Mouse (Mus musculus) limb, embryonic 15.5 days (tissue): ENCODE measurements at regions not wholly inside any gene's neighbourhood (a gene's known extent, or its start where the extent isn't known, plus 50 kb on each side); places are given as distances from the start of the nearest gene placed in this dataset.

Experiments
- ATAC-seq: fragments of 200-750 bp; cut with Nextera tagmentation; 2 replicates; pipeline ENCODE4 v1.8.0; 2017; ENCODE audit warnings: low read depth, moderate TSS enrichment; ENCODE audit not compliant: insufficient number of reproducible peaks, low FRiP score, low TSS enrichment
- H3K27ac ChIP-seq: fragments of 300-500 bp; sonication (generic); 2 replicates; pipeline ENCODE4 v1.5.1; 2015; ENCODE audit warnings: moderate library complexity, mild to moderate bottlenecking, inconsistent platforms
- H3K27me3 ChIP-seq: fragments of 300-500 bp; sonication (generic); 2 replicates; pipeline ENCODE4 v1.6.1; 2015; ENCODE audit warnings: inconsistent platforms
- H3K36me3 ChIP-seq: fragments of 300-500 bp; sonication (generic); 2 replicates; pipeline ENCODE4 v1.6.1; 2015; ENCODE audit warnings: inconsistent platforms
- H3K4me1 ChIP-seq: fragments of 300-500 bp; sonication (generic); 2 replicates; pipeline ENCODE4 v1.6.1; 2015; ENCODE audit warnings: inconsistent platforms
- H3K4me2 ChIP-seq: fragments of 300-500 bp; sonication (generic); 2 replicates; pipeline ENCODE4 v1.6.1; 2015; ENCODE audit warnings: mild to moderate bottlenecking, inconsistent platforms
- H3K4me3 ChIP-seq: fragments of 300-500 bp; sonication (generic); 2 replicates; pipeline ENCODE4 v1.5.1; 2015; ENCODE audit warnings: mild to moderate bottlenecking, inconsistent platforms
- H3K9ac ChIP-seq: fragments of 300-500 bp; sonication (generic); 2 replicates; pipeline ENCODE4 v1.6.1; 2015; ENCODE audit warnings: inconsistent platforms
- H3K9me3 ChIP-seq: fragments of 300-500 bp; sonication (generic); 2 replicates; pipeline ENCODE4 v1.6.1; 2016; ENCODE audit warnings: inconsistent platforms
- WGBS: fragments of 180-500 bp; shearing (Covaris S2); methylation state at CpG from one replicate; pipeline ENCODE4 v1.1.7; 2015; 5-methylcytosine and 5-hydroxymethylcytosine counted together

DNA sequence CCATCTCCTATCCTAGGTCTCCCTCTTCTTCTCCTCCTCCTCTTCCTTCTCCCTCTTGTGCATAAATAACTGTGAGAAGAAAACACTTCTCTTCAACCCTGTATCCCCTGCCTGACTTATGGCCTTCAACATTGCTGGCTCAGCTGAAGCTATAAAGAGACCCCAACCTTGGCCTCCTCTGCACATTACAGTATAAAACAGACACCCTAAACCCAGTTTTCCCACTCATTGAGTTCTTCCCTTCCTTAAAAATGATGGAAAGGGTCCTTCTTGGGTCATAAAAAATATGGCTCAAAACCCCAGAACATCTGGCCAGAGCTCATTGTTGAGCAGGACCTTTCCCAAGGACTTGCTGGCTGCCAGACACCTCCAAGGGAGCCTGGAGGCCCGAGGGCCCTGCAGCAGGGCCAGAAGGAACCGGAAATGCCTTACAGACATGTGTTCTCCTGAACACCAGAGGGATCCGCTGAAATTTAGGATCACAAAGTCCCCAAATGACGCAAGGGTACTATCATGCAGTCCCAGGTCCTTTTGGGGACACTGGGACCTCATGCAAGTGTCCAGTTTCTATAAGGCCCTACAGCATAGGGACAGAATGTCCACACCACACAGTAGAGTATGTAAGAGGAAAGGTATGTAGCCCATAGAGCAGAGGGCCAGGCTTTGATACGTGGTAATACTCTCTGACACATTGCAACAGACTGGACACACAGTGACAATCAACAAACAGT, 109.9 kb upstream of the Gm14444 start:
- no peaks in the 10 kb centered on the region for H3K36me3 ChIP-seq
- no peak overlapping the region for H3K4me2 ChIP-seq
- H3K27ac ChIP-seq, result peak overlapping the region; percentile 85
- H3K27me3 ChIP-seq, result no peaks in the 10 kb centered on the region
- ATAC-seq, result peak; percentile 46
- H3K9me3 ChIP-seq, result no peaks in the 10 kb centered on the region
- H3K9ac ChIP-seq, result no peak overlapping the region
- no peak overlapping the region for H3K4me3 ChIP-seq
- 46% methylated on average over 5 of the region's 5 CpGs for WGBS
- peaks cover 22% of the 10 kb centered on the region for H3K4me1 ChIP-seq

DNA sequence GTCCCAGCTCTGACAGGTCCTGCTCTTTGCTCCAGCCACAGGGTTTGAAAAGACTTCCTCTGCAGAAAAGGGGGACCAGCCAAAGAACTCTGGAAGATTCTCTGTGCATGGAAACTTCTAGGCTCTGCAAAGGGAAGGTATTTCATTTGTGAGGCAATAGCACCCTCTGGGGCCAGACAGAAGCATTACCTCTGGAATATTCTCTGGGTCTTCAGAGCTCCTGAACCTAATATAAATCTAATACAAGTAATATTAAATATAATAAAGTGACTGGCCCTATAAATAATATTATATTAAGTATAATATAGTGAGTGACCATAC, 109.4 kb upstream of the Gm14444 start:
- no peaks in the 10 kb centered on the region for H3K9me3 ChIP-seq
- H3K36me3 ChIP-seq, result no peaks in the 10 kb centered on the region
- H3K27me3 ChIP-seq, result no peaks in the 10 kb centered on the region
- ATAC-seq, result peak; percentile 61
- H3K4me2 ChIP-seq, result no peak overlapping the region
- peaks cover 22% of the 10 kb centered on the region for H3K4me1 ChIP-seq
- H3K9ac ChIP-seq, result no peak overlapping the region
- H3K27ac ChIP-seq, result peak overlapping the region; percentile 85
- H3K4me3 ChIP-seq, result no peak overlapping the region

GRCm38 (mm10) chr2:174901801-174902200, 108.2 kb upstream of the Gm14444 start:
- H3K4me3 ChIP-seq, result no peak overlapping the region
- ATAC-seq, result no peak
- no peak overlapping the region for H3K27ac ChIP-seq
- no peak overlapping the region for H3K4me2 ChIP-seq
- no peaks in the 10 kb centered on the region for H3K27me3 ChIP-seq
- peaks cover 22% of the 10 kb centered on the region for H3K4me1 ChIP-seq
- H3K9ac ChIP-seq, result no peak overlapping the region
- WGBS, result 89% methylated on average over 16 of the region's 16 CpGs
- H3K36me3 ChIP-seq, result no peaks in the 10 kb centered on the region
- no peaks in the 10 kb centered on the region for H3K9me3 ChIP-seq

DNA sequence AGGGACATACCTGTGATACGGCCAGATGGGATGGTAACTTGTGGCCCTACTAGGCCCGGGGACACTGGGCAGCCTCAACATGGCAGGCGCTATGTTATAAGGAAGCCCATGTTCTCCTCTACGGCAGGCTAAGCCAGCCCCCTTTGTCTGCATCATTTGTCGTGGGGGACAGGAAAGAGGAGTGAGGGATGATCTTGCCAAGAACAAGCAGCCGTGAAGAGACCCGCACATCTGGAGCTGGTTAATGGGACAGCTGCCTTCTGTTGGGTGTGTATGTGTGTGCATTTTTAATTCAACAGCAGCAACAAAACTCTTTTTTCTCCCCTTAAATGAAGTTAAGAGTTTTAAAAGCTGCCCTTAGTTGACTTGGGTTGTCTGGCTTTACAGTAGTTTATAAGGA, 106.4 kb upstream of the Gm14444 start:
- no peak overlapping the region for H3K4me3 ChIP-seq
- WGBS, result 42% methylated on average over 7 of the region's 7 CpGs
- peak overlapping the region; percentile 63 for H3K27ac ChIP-seq

GRCm38 (mm10) chr2:174905865-174906639, 104.0 kb upstream of the Gm14444 start:
- Histone ChIP-seq H3K4me1 (peaks cover 9% of the 10 kb centered on the region; the same call in 1 of the 2 replicates), H3K9me3 (no peaks in the 10 kb centered on the region), H3K9ac (no peak overlapping the region), H3K4me2 (no peak overlapping the region), H3K4me3 (no peak overlapping the region), H3K36me3 (no peaks in the 10 kb centered on the region), H3K27ac (no peak overlapping the region), H3K27me3 (no peaks in the 10 kb centered on the region)
- 54% methylated on average over 6 of the region's 6 CpGs for WGBS
- ATAC-seq, result no peak; the same call in 1 of the 2 replicates

More for the DNA sequence above, 106.4 kb upstream of the Gm14444 start:
- H3K9ac ChIP-seq, result no peak overlapping the region
- peaks cover 18% of the 10 kb centered on the region for H3K4me1 ChIP-seq
- H3K27me3 ChIP-seq, result no peaks in the 10 kb centered on the region
- no peak overlapping the region for H3K4me2 ChIP-seq
- H3K36me3 ChIP-seq, result no peaks in the 10 kb centered on the region
- no peaks in the 10 kb centered on the region for H3K9me3 ChIP-seq
- ATAC-seq, result no peak

DNA sequence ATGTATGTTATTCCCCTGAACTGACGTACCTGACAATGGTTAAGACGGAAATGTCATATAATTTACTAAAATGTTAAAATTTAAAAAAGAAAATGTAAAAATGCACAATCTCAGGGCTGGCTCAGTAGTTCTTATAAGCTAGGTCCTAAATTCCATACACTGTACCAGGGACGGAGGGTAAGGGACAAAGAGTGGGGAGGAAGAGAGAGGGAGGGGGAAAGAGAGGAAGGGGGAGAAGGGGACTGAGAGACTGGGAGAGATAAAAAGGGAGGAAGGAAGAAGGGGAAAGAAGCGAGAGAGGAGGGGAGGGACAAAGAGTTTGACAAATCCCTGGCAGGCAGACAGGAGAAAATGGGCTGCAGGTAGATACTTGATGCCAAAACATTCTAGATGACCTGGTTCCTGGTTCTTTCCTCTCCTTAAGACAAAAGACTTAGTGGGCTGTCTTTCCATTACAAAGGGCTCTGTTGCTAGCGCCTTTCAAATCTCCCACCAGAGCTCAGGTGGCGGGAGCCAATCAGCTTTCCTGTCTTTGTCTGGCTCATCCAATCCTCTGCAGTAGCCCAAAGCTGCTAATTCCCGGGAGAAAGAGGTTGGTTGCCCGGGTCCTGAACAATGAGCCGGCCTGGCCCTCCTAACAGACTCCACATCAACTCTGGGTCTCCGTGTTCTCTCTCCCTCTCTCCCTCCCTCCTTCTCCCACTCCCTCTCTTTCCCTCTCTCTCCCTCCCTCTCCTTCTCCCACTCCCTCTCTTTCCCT, 92.7 kb upstream of the Gm14444 start:
- no peaks in the 10 kb centered on the region for H3K36me3 ChIP-seq
- no peak overlapping the region for H3K4me3 ChIP-seq
- H3K9me3 ChIP-seq, result no peaks in the 10 kb centered on the region
- no peak overlapping the region for H3K9ac ChIP-seq
- H3K4me2 ChIP-seq, result 0 out of 2 replicates have a peak overlapping the region, but pooled peaks have one; percentile 12
- H3K27ac ChIP-seq, result no peak overlapping the region
- no peak for ATAC-seq
- no peaks in the 10 kb centered on the region for H3K27me3 ChIP-seq
- 23% methylated on average over 10 of the region's 10 CpGs for WGBS
- no peaks in the 10 kb centered on the region for H3K4me1 ChIP-seq

DNA sequence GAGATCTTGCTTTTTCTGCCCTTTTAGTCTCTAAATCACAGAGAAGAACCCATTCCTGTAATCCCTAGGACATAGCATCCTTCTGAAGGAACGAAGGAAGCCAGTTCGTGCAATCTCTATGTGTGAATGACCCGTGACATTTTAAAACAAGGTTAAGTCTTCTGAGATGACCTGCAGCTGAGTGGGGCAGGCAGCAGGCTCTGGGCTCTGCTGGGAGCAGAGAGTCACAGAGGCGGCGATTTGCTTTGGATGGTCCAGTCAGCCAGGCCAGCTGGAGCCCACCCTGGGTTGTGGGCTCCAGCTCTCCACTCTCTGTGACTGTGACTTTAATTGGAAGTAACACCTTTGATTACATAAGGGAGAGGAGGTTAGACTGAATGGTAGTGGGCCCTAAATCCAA, 92.1 kb upstream of the Gm14444 start:
- H3K4me1 ChIP-seq, result no peaks in the 10 kb centered on the region
- H3K9me3 ChIP-seq, result no peaks in the 10 kb centered on the region
- no peak overlapping the region for H3K9ac ChIP-seq
- no peaks in the 10 kb centered on the region for H3K36me3 ChIP-seq
- no peak overlapping the region for H3K4me2 ChIP-seq
- no peak for ATAC-seq
- no peak overlapping the region for H3K27ac ChIP-seq
- no peak overlapping the region for H3K4me3 ChIP-seq
- WGBS, result 36% methylated on average over 5 of the region's 5 CpGs
- no peaks in the 10 kb centered on the region for H3K27me3 ChIP-seq

DNA sequence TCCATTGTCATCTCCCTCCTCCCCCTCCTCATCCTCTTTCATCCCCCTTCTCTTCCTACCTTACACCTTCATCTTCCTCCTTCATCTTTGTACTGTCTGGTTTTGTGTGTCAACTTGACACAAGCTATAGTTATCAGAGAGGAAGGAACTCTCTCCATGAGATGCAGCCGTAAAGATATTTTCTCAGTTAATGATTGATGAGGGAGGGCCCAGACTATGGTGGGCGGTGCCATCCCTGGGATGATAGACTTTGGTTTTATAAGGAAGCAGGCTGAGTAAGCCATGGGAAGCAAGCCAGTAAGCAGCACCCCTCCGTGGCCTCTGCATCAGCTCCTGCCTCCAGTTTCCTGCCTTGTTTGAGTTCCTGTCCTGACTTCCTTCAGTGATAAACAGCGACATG, 87.8 kb upstream of the Gm14444 start:
- ATAC-seq, result no peak
- no peaks in the 10 kb centered on the region for H3K36me3 ChIP-seq
- H3K4me3 ChIP-seq, result no peak overlapping the region
- no peaks in the 10 kb centered on the region for H3K9me3 ChIP-seq
- H3K27ac ChIP-seq, result no peak overlapping the region
- H3K9ac ChIP-seq, result no peak overlapping the region
- 65% methylated on average over 4 of the region's 4 CpGs for WGBS
- H3K27me3 ChIP-seq, result no peaks in the 10 kb centered on the region
- no peaks in the 10 kb centered on the region for H3K4me1 ChIP-seq
- no peak overlapping the region for H3K4me2 ChIP-seq

DNA sequence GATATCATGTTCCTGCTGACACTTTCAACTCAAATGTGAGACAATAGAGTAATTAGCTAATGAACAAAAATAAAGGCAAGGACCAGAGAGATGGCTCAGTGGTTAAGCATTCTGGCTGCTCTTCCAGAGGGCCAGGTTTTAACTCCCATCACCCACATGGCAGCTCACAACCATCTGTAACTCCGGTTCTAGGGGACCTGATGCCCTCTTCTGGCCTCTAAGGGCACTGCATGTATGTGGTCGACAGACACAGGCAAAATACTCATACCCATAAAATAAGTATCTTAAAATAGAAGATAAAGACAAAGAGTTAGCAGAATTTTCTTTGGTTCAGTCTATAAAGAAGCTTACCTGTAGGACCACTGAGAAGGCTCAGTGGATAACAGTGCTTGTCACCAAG, 80.3 kb upstream of the Gm14444 start:
- Histone ChIP-seq H3K9ac (no peak overlapping the region), H3K36me3 (no peaks in the 10 kb centered on the region), H3K4me1 (peaks cover 7% of the 10 kb centered on the region; the same call in 1 of the 2 replicates), H3K27me3 (no peaks in the 10 kb centered on the region), H3K4me3 (no peak overlapping the region), H3K4me2 (no peak overlapping the region), H3K9me3 (no peaks in the 10 kb centered on the region), H3K27ac (no peak overlapping the region)
- ATAC-seq, result no peak
- 59% methylated on average over 2 of the region's 2 CpGs for WGBS

GRCm38 (mm10) chr2:174932137-174933012, 77.7 kb upstream of the Gm14444 start:
- H3K36me3 ChIP-seq, result no peaks in the 10 kb centered on the region
- 29% methylated on average over 20 of the region's 20 CpGs for WGBS
- H3K27me3 ChIP-seq, result no peaks in the 10 kb centered on the region
- no peaks in the 10 kb centered on the region for H3K9me3 ChIP-seq
- H3K4me2 ChIP-seq, result no peak overlapping the region
- H3K4me1 ChIP-seq, result peaks cover 7% of the 10 kb centered on the region; the same call in 1 of the 2 replicates
- H3K27ac ChIP-seq, result no peak overlapping the region
- H3K4me3 ChIP-seq, result no peak overlapping the region
- H3K9ac ChIP-seq, result no peak overlapping the region
- 0 out of 2 replicates have a peak, but pooled peaks have one; percentile 40 for ATAC-seq

- no peak for ATAC-seq
- no peak overlapping the region for H3K4me2 ChIP-seq
Measured at GRCm38 (mm10) chr2:174933013-174933353, 77.1 kb upstream of the Gm14444 start.

More at GRCm38 (mm10) chr2:174933013-174933353, 77.1 kb upstream of the Gm14444 start:
- Histone ChIP-seq H3K9me3 (no peaks in the 10 kb centered on the region), H3K27me3 (no peaks in the 10 kb centered on the region), H3K4me1 (peaks cover 7% of the 10 kb centered on the region; the same call in 1 of the 2 replicates), H3K9ac (no peak overlapping the region), H3K36me3 (no peaks in the 10 kb centered on the region), H3K4me3 (no peak overlapping the region), H3K27ac (no peak overlapping the region)
- WGBS, result 17% methylated on average over 6 of the region's 6 CpGs
